Mouse (Mus musculus): Measurements from ENCODE around the gene Dag1.

DNA sequence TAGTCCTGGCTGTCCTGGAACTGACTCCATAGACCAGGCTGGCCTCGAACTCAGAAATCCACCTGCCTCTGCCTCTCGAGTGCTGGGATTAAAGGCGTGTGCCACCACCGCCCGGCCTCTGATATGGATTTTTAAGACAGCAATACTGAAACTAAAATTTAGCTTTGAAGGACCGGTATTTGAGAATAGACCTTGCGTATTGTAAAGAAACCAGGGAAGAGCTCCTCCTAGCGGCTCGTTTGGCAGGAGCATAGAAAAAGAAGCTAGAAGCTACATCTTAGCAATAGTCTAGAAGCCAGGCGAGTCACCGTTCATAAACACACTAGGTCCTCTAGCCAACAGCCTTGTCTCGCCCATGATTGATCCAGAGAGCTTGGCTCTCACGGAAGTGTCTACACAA, 60.7 kb downstream of the Dag1 start:
- TF ChIP-seq ZC3H11A (IDR thresholded peaks at IDR 0.05; ENCODE audit: borderline replicate concordance, low read depth, low read length) (no peak), ZNF384 (IDR thresholded peaks at IDR 0.05; ENCODE audit: low read depth, low read length) (no peak)

All from ES-E14 (cell line).